Mouse (Mus musculus): ENCODE measurements around the gene Cox8a. TPM values are rescaled to one million over a fixed set of nuclear protein-coding genes. Genes with fewer than 3 reads are reported as not detected.

Gene Cox8a
- polyA plus RNA-seq, 1 experiment from 2014 or later: 1,073 TPM

DNA sequence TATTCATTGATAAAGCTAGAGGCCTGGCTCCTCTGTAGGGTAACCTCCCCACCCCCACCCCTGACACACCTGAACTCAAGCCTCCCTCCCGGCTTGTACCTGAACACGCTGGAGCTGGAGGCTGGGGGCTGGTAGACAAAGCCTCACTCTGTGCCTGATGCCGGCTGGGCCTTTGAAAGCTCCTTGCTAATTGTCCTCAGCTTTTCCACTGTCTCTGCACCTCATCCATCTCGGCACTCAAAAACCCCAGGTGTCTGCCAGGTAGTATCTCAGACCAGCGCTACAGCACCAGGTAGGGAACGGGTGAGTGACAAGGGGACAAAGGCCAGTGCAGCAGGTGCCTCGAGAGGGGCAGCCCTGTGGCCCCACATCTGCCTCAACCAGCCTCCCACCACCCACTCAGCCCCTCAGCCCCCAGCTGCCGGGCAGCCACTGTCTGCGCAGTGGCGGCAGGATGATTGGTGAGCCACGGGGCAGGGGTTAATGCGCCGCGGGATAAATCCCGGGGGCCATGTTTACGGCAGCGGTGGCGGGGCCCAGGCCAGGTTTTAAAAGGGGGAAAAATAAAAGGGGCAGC is 31.6 kb downstream of the Cox8a start:
- H3K9ac ChIP-seq (ENCODE audit: low read depth, low read length): no peak overlapping the region
- H3K4me3 ChIP-seq (ENCODE audit: low read depth, low read length): no peak overlapping the region
- H3K4me2 ChIP-seq (ENCODE audit: low read depth, low read length): no peak overlapping the region
- no peak for DNase-seq (ENCODE audit: low spot score)
- no peaks in the 10 kb centered on the region for H3K9me3 ChIP-seq (ENCODE audit: control insufficient read depth, low read length)
- no peaks in the 10 kb centered on the region for H3K27me3 ChIP-seq (replicated peaks; ENCODE audit: control insufficient read depth, insufficient read depth, low read length)
- no peaks in the 10 kb centered on the region for H3K36me3 ChIP-seq (ENCODE audit: control insufficient read depth, insufficient read depth, low read length)
- peaks cover 21% of the 10 kb centered on the region for H3K4me1 ChIP-seq (ENCODE audit: control insufficient read depth, insufficient read depth, low read length)
- ATAC-seq (ENCODE audit: low read depth): no peak
- H3K27ac ChIP-seq (replicated peaks; ENCODE audit: low read depth, low read length): no peak overlapping the region
- WGBS: 13% methylated on average over 18 of the region's 18 CpGs

GRCm38 (mm10) chr19:7185059-7185458 is 32.4 kb downstream of the Cox8a start:
- ATAC-seq (ENCODE audit: low read depth): no peak
- H3K4me3 ChIP-seq (ENCODE audit: low read depth, low read length): no peak overlapping the region
- no peak for DNase-seq (ENCODE audit: low spot score)
- no peaks in the 10 kb centered on the region for H3K9me3 ChIP-seq (ENCODE audit: control insufficient read depth, low read length)
- H3K27ac ChIP-seq (replicated peaks; ENCODE audit: low read depth, low read length): no peak overlapping the region
- no peaks in the 10 kb centered on the region for H3K36me3 ChIP-seq (ENCODE audit: control insufficient read depth, insufficient read depth, low read length)
- WGBS: 47% methylated on average over 4 of the region's 4 CpGs
- H3K4me2 ChIP-seq (ENCODE audit: low read depth, low read length): no peak overlapping the region
- H3K4me1 ChIP-seq (ENCODE audit: control insufficient read depth, insufficient read depth, low read length): peaks cover 21% of the 10 kb centered on the region
- H3K9ac ChIP-seq (ENCODE audit: low read depth, low read length): no peak overlapping the region
- H3K27me3 ChIP-seq (replicated peaks; ENCODE audit: control insufficient read depth, insufficient read depth, low read length): no peaks in the 10 kb centered on the region

GRCm38 (mm10) chr19:7183419-7183818 is 34.0 kb downstream of the Cox8a start:
- Histone ChIP-seq H3K9ac (ENCODE audit: low read depth, low read length) (no peak overlapping the region), H3K4me2 (ENCODE audit: low read depth, low read length) (no peak overlapping the region), H3K27me3 (replicated peaks; ENCODE audit: control insufficient read depth, insufficient read depth, low read length) (no peaks in the 10 kb centered on the region), H3K36me3 (ENCODE audit: control insufficient read depth, insufficient read depth, low read length) (no peaks in the 10 kb centered on the region), H3K9me3 (ENCODE audit: control insufficient read depth, low read length) (no peaks in the 10 kb centered on the region), H3K4me3 (ENCODE audit: low read depth, low read length) (no peak overlapping the region), H3K27ac (replicated peaks; ENCODE audit: low read depth, low read length) (no peak overlapping the region), H3K4me1 (ENCODE audit: control insufficient read depth, insufficient read depth, low read length) (peaks cover 22% of the 10 kb centered on the region)
- WGBS: 53% methylated on average over 11 of the region's 11 CpGs
- no peak for DNase-seq (ENCODE audit: low spot score)
- ATAC-seq (ENCODE audit: low read depth): no peak

DNA sequence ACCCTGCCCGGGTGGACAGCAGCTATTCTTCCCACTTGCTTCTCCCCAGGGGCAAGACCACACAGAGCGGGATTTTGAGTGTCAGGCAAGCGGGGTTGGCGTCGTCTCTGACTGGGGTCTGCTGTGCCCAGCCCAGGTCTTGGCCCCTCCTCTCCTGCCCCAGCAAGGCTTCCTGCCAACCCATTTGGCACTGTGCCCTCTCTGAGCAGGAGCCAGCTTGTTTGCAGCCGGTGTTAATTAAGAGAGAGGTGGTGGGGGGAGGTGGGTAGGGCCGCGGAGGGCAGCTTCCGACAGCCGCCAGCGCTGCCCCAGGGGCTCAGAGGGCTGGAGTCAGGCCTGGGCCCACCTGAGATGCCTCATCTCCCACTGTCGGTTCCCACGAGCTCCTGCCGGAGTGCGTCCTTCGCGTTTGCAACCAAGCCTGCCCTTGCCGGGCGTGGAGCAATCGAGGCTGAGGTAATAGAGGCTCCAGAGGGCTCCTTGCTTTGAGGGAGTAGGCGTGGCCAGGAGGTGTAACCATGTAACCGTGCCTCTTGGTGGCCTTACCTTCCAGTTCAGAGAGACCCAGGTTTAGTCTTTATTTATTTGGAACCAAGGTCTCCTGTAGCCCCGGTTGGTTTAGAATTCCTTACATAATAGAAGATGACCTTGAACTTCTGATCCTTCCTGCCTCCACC is 35.0 kb downstream of the Cox8a start:
- Histone ChIP-seq H3K27ac (replicated peaks; ENCODE audit: low read depth, low read length) (peak overlapping the region; percentile 49; the same call in 1 of the 2 replicates), H3K4me2 (ENCODE audit: low read depth, low read length) (peak overlapping the region; percentile 43), H3K4me3 (ENCODE audit: low read depth, low read length) (peak overlapping the region; percentile 10), H3K4me1 (ENCODE audit: control insufficient read depth, insufficient read depth, low read length) (peaks cover 25% of the 10 kb centered on the region), H3K36me3 (ENCODE audit: control insufficient read depth, insufficient read depth, low read length) (no peaks in the 10 kb centered on the region), H3K9me3 (ENCODE audit: control insufficient read depth, low read length) (no peaks in the 10 kb centered on the region), H3K9ac (ENCODE audit: low read depth, low read length) (0 out of 2 replicates have a peak overlapping the region, but pooled peaks have one; percentile 2), H3K27me3 (replicated peaks; ENCODE audit: control insufficient read depth, insufficient read depth, low read length) (no peaks in the 10 kb centered on the region)
- DNase-seq (ENCODE audit: low spot score) (peak; percentile 86), ATAC-seq (ENCODE audit: low read depth) (peak; percentile 80)
- WGBS: 3% methylated on average over 23 of the region's 23 CpGs

DNA sequence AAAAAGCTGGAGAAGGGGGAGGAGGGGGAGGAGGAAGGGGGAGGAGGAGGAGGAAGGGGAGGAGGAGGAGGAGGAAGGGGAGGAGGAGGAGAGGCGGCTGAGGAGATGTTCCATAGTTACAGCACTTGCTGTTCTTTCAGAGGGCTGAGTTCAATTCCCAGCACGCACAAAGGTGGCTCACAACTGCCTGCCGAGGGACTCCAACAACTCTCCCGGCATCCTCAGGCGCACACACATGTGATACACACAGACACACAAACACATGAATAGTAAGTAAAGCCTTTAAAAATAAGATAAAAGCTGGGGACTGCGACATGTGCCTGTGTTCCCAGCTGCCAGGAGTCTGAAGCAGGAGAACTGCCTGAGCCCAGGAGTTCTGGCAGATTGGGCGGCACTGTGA is 35.9 kb downstream of the Cox8a start:
- peaks cover 27% of the 10 kb centered on the region for H3K4me1 ChIP-seq (ENCODE audit: control insufficient read depth, insufficient read depth, low read length)
- 52% methylated on average over 7 of the region's 7 CpGs for WGBS

GRCm38 (mm10) chr19:7180756-7181405 is 36.5 kb downstream of the Cox8a start:
- Histone ChIP-seq H3K4me1 (ENCODE audit: control insufficient read depth, insufficient read depth, low read length) (peaks cover 31% of the 10 kb centered on the region), H3K27ac (replicated peaks; ENCODE audit: low read depth, low read length) (no peak overlapping the region), H3K9ac (ENCODE audit: low read depth, low read length) (no peak overlapping the region), H3K27me3 (replicated peaks; ENCODE audit: control insufficient read depth, insufficient read depth, low read length) (no peaks in the 10 kb centered on the region), H3K9me3 (ENCODE audit: control insufficient read depth, low read length) (no peaks in the 10 kb centered on the region), H3K36me3 (ENCODE audit: control insufficient read depth, insufficient read depth, low read length) (no peaks in the 10 kb centered on the region), H3K4me3 (ENCODE audit: low read depth, low read length) (no peak overlapping the region), H3K4me2 (ENCODE audit: low read depth, low read length) (no peak overlapping the region)
- 81% methylated on average over 8 of the region's 8 CpGs for WGBS
- ATAC-seq (ENCODE audit: low read depth) (no peak), DNase-seq (ENCODE audit: low spot score) (no peak)

More for the DNA sequence above, 35.9 kb downstream of the Cox8a start:
- no peaks in the 10 kb centered on the region for H3K27me3 ChIP-seq (replicated peaks; ENCODE audit: control insufficient read depth, insufficient read depth, low read length)
- DNase-seq (ENCODE audit: low spot score): no peak
- ATAC-seq (ENCODE audit: low read depth): no peak
- H3K4me2 ChIP-seq (ENCODE audit: low read depth, low read length): no peak overlapping the region
- no peak overlapping the region for H3K27ac ChIP-seq (replicated peaks; ENCODE audit: low read depth, low read length)
- no peaks in the 10 kb centered on the region for H3K9me3 ChIP-seq (ENCODE audit: control insufficient read depth, low read length)
- no peak overlapping the region for H3K4me3 ChIP-seq (ENCODE audit: low read depth, low read length)
- no peak overlapping the region for H3K9ac ChIP-seq (ENCODE audit: low read depth, low read length)
- no peaks in the 10 kb centered on the region for H3K36me3 ChIP-seq (ENCODE audit: control insufficient read depth, insufficient read depth, low read length)

DNA sequence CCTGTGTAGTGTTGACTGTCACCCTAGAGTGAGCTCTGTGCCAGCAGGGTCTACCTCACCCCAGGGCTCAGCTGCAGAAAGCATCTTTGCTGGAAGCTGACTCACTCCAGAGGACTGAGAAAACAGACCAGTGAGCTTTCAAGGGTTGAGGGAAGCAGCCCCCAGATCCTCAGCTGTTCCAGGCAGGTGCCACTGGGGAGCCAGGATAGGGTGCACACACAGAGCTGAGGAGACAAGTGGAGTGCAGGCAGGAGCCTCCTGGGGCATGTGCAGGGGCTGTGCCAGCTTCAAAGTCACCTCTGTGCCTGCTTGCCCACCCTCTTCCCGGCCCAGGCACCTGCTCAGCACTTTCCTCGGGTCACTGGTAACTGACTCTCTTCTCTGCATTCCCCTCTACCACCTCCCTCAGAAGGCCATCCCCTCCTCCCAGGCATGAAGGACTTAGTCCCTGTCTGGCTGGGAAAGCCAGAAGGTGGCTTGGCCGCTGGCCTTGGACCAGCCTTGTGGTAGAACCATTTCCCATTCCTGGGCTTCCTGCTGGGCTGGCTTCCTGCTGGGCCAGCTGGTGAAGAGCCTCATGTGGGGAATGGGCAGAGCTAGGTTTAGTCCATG is 38.5 kb downstream of the Cox8a start:
- Histone ChIP-seq H3K4me3 (ENCODE audit: low read depth, low read length) (no peak overlapping the region), H3K9me3 (ENCODE audit: control insufficient read depth, low read length) (no peaks in the 10 kb centered on the region), H3K4me1 (ENCODE audit: control insufficient read depth, insufficient read depth, low read length) (peaks cover 35% of the 10 kb centered on the region), H3K36me3 (ENCODE audit: control insufficient read depth, insufficient read depth, low read length) (no peaks in the 10 kb centered on the region), H3K27me3 (replicated peaks; ENCODE audit: control insufficient read depth, insufficient read depth, low read length) (no peaks in the 10 kb centered on the region), H3K4me2 (ENCODE audit: low read depth, low read length) (no peak overlapping the region), H3K9ac (ENCODE audit: low read depth, low read length) (0 out of 2 replicates have a peak overlapping the region, but pooled peaks have one; percentile 43), H3K27ac (replicated peaks; ENCODE audit: low read depth, low read length) (0 out of 2 replicates have a peak overlapping the region, but pooled peaks have one; percentile 3)
- ATAC-seq (ENCODE audit: low read depth) (no peak), DNase-seq (ENCODE audit: low spot score) (peak; percentile 24)
- WGBS: 42% methylated on average over 2 of the region's 3 CpGs

GRCm38 (mm10) chr19:7177804-7178511 is 39.5 kb downstream of the Cox8a start:
- H3K4me3 ChIP-seq (ENCODE audit: low read depth, low read length): no peak overlapping the region
- DNase-seq (ENCODE audit: low spot score) (peak; percentile 35), ATAC-seq (ENCODE audit: low read depth) (no peak)
- no peak overlapping the region for H3K4me2 ChIP-seq (ENCODE audit: low read depth, low read length)
- 47% methylated on average over 13 of the region's 13 CpGs for WGBS
- H3K27ac ChIP-seq (replicated peaks; ENCODE audit: low read depth, low read length): 0 out of 2 replicates have a peak overlapping the region, but pooled peaks have one; percentile 3
- H3K9ac ChIP-seq (ENCODE audit: low read depth, low read length): 0 out of 2 replicates have a peak overlapping the region, but pooled peaks have one; percentile 14
- H3K9me3 ChIP-seq (ENCODE audit: control insufficient read depth, low read length): no peaks in the 10 kb centered on the region
- H3K27me3 ChIP-seq (replicated peaks; ENCODE audit: control insufficient read depth, insufficient read depth, low read length): no peaks in the 10 kb centered on the region
- no peaks in the 10 kb centered on the region for H3K36me3 ChIP-seq (ENCODE audit: control insufficient read depth, insufficient read depth, low read length)
- H3K4me1 ChIP-seq (ENCODE audit: control insufficient read depth, insufficient read depth, low read length): peaks cover 31% of the 10 kb centered on the region
